Mouse (Mus musculus): ENCODE measurements around the gene Sds. TPM values are rescaled to one million over a fixed set of nuclear protein-coding genes. Genes with fewer than 3 reads are reported as not detected.

The Sds gene
- total RNA-seq, 2 experiments from 2014 or later: not detected

- intact Hi-C loops (cut with DNase I): loop anchor here (10.0 kb wide), 2 partner anchors 604 to 764 kb away; partner anchors contain the start of genes Tbx3 and Tbx5
- DNase-seq (ENCODE audit: extremely low spot score in 1 of 2, low spot score in 2 of 2): no peak
Measured at GRCm38 (mm10) chr5:120438469-120438868, 37.9 kb upstream of the Sds start.

GRCm38 (mm10) chr5:120438991-120439710, 37.2 kb upstream of the Sds start:
- DNase-seq (ENCODE audit: extremely low spot score in 1 of 2, low spot score in 2 of 2): no peak
- intact Hi-C loops (cut with DNase I): loop anchor here (10.0 kb wide), 2 partner anchors 604 to 764 kb away; partner anchors contain the start of genes Tbx3 and Tbx5

GRCm38 (mm10) chr5:120439887-120440670, 36.2 kb upstream of the Sds start:
- intact Hi-C loops (cut with DNase I): loop anchor here (5.0 to 10.0 kb wide), 3 partner anchors 293 to 765 kb away; partner anchors contain the start of genes Tbx3 and Tbx5
- no peak for DNase-seq (ENCODE audit: extremely low spot score in 1 of 2, low spot score in 2 of 2)

- peak; percentile 77 to 90 for DNase-seq (ENCODE audit: extremely low spot score in 1 of 2, low spot score in 2 of 2)
- intact Hi-C loops (cut with DNase I): loop anchor here (5.0 kb wide), 1 partner anchor 293 kb away; no protein-coding TSS in a partner anchor
Measured at GRCm38 (mm10) chr5:120440733-120441132, 35.6 kb upstream of the Sds start.

GRCm38 (mm10) chr5:120447305-120447704, 29.0 kb upstream of the Sds start:
- no peak for DNase-seq (ENCODE audit: extremely low spot score in 1 of 2, low spot score in 2 of 2)
- intact Hi-C loops (cut with DNase I): no loop called here

- intact Hi-C loops (cut with DNase I): loop anchor here (5.0 kb wide), 1 partner anchor 308 kb away; no protein-coding TSS in a partner anchor
- DNase-seq (ENCODE audit: extremely low spot score in 1 of 2, low spot score in 2 of 2): no peak
Measured at GRCm38 (mm10) chr5:120454756-120455337, 21.5 kb upstream of the Sds start.

GRCm38 (mm10) chr5:120456253-120456652, 20.1 kb upstream of the Sds start:
- intact Hi-C loops (cut with DNase I): loop anchor here (5.0 kb wide), 1 partner anchor 309 kb away; no protein-coding TSS in a partner anchor
- no peak for DNase-seq (ENCODE audit: extremely low spot score in 1 of 2, low spot score in 2 of 2)

GRCm38 (mm10) chr5:120456841-120457554, 19.3 kb upstream of the Sds start:
- intact Hi-C loops (cut with DNase I): loop anchor here (5.0 kb wide), 1 partner anchor 310 kb away; no protein-coding TSS in a partner anchor
- DNase-seq (ENCODE audit: extremely low spot score in 1 of 2, low spot score in 2 of 2): no peak

GRCm38 (mm10) chr5:120457628-120458027, 18.7 kb upstream of the Sds start:
- DNase-seq (ENCODE audit: extremely low spot score in 1 of 2, low spot score in 2 of 2): peak; percentile 58 to 77
- intact Hi-C loops (cut with DNase I): loop anchor here (5.0 kb wide), 1 partner anchor 310 kb away; no protein-coding TSS in a partner anchor

- DNase-seq (ENCODE audit: extremely low spot score in 1 of 2, low spot score in 2 of 2): no peak
- intact Hi-C loops (cut with DNase I): loop anchor here (5.0 kb wide), 1 partner anchor 312 kb away; no protein-coding TSS in a partner anchor
Measured at GRCm38 (mm10) chr5:120459133-120459532, 17.2 kb upstream of the Sds start.

GRCm38 (mm10) chr5:120461902-120462301, 14.4 kb upstream of the Sds start:
- intact Hi-C loops (cut with DNase I): no loop called here
- DNase-seq (ENCODE audit: extremely low spot score in 1 of 2, low spot score in 2 of 2): no peak

- intact Hi-C loops (cut with DNase I): no loop called here
Measured at GRCm38 (mm10) chr5:120464321-120464720, 12.0 kb upstream of the Sds start.

GRCm38 (mm10) chr5:120465062-120465461, 11.3 kb upstream of the Sds start:
- intact Hi-C loops (cut with DNase I): no loop called here
- DNase-seq (ENCODE audit: extremely low spot score in 1 of 2, low spot score in 2 of 2): no peak

More at GRCm38 (mm10) chr5:120464321-120464720, 12.0 kb upstream of the Sds start:
- no peak for DNase-seq (ENCODE audit: extremely low spot score in 1 of 2, low spot score in 2 of 2)

GRCm38 (mm10) chr5:120465860-120466259, 10.5 kb upstream of the Sds start:
- no peak for DNase-seq (ENCODE audit: extremely low spot score in 1 of 2, low spot score in 2 of 2)
- intact Hi-C loops (cut with DNase I): no loop called here

- no peak for DNase-seq (ENCODE audit: extremely low spot score in 1 of 2, low spot score in 2 of 2)
- intact Hi-C loops (cut with DNase I): no loop called here
Measured at GRCm38 (mm10) chr5:120467026-120467425, 9.3 kb upstream of the Sds start.

GRCm38 (mm10) chr5:120468336-120468735, 8.0 kb upstream of the Sds start:
- intact Hi-C loops (cut with DNase I): no loop called here
- no peak for DNase-seq (ENCODE audit: extremely low spot score in 1 of 2, low spot score in 2 of 2)

- intact Hi-C loops (cut with DNase I): no loop called here
- DNase-seq (ENCODE audit: extremely low spot score in 1 of 2, low spot score in 2 of 2): no peak
Measured at GRCm38 (mm10) chr5:120468830-120469229, 7.5 kb upstream of the Sds start.

- no peak for DNase-seq (ENCODE audit: extremely low spot score in 1 of 2, low spot score in 2 of 2)
- intact Hi-C loops (cut with DNase I): no loop called here
Measured at GRCm38 (mm10) chr5:120471538-120471937, 4.8 kb upstream of the Sds start.

Data from left cerebral cortex, postnatal 10 days (tissue).